Mouse (Mus musculus) spleen, postnatal 0 days (tissue): Measurements from ENCODE around the gene Ndufaf8. TPM values are rescaled to one million over a fixed set of nuclear protein-coding genes. Genes with fewer than 3 reads are reported as not detected.

ENCODE experiments used
- polyA plus RNA-seq: library from polyadenylated mRNA; unstranded; fragments of >200 nt; fragmentation: Nextera tagmentation; extraction: Ambion mirVana; gene quantifications from 2 replicates; pipeline ENCODE4 v1.2.1, GENCODE M21; 2015

Ndufaf8 gene
- polyA plus RNA-seq, result 77.7 and 87.8 TPM in 2 replicates

GRCm38 (mm10) chr11:120098588-120099511 lies at the start of gene Ndufaf8, which contains the start of gene Tepsin:
Gene Ndufaf8, plus strand, starts transcription at chr11:120098928.
Gene Tepsin, minus strand, starts transcription at chr11:120098731.

GRCm38 (mm10) chr11:120086702-120087152 lies 12.0 kb upstream of the Ndufaf8 start, which contains the start of gene Cep131:
Gene Cep131, minus strand, starts transcription at chr11:120086827.

Other genes with a start within 250 kb of the Ndufaf8 start
- gene Chmp6, start 185.5 kb upstream of the Ndufaf8 start, polyA plus RNA-seq, result 38.4 and 45.6 TPM in 2 replicates
- 3.3 and 4.6 TPM in 2 replicates for gene Baiap2, start 156.2 kb upstream of the Ndufaf8 start, polyA plus RNA-seq
- gene Aatk, start 51.8 kb upstream of the Ndufaf8 start, polyA plus RNA-seq, result 1.4 and 2.0 TPM in 2 replicates
- gene Cep131, start 12.1 kb upstream of the Ndufaf8 start, polyA plus RNA-seq, result 6.4 and 8.5 TPM in 2 replicates
- 5.5 and 7.6 TPM in 2 replicates for gene Tepsin, start 197 bp upstream of the Ndufaf8 start, polyA plus RNA-seq
- gene Slc38a10, start 52.4 kb downstream of the Ndufaf8 start, polyA plus RNA-seq, result 36.2 and 41.7 TPM in 2 replicates
- gene Bahcc1, start 134.0 kb downstream of the Ndufaf8 start, polyA plus RNA-seq, result 2.6 and 4.8 TPM in 2 replicates
- gene Actg1, start 249.6 kb downstream of the Ndufaf8 start, polyA plus RNA-seq, result 706 and 868 TPM in 2 replicates